Mouse (Mus musculus) thymus, postnatal 10 days (tissue): Measurements from ENCODE around the gene Lingo4.

Experiments used
- DNase-seq, 2 experiments: peaks; one replicate each; pipeline ENCODE4 v3.0.0; 2021; ENCODE audit warnings: low spot score in 2 of 2

Gene Lingo4

GRCm38 (mm10) chr3:94398217-94398616 is at the start of gene Lingo4:
Gene Lingo4 (plus strand): TSS chr3:94398517.
- DNase-seq = peak in 1 of 2 experiments; percentile 4

GRCm38 (mm10) chr3:94360812-94361211 is 37.5 kb upstream of the Lingo4 start:
- DNase-seq = no peak

GRCm38 (mm10) chr3:94362138-94362537 is 36.2 kb upstream of the Lingo4 start, which contains the start of gene C2cd4d:
Gene C2cd4d (plus strand): TSS chr3:94362438.
- no peak for DNase-seq

GRCm38 (mm10) chr3:94363291-94364153 is 34.8 kb upstream of the Lingo4 start:
- no peak for DNase-seq

GRCm38 (mm10) chr3:94364154-94364526 is 34.2 kb upstream of the Lingo4 start:
- no peak for DNase-seq

- DNase-seq = peak; percentile 69 to 82
Measured at GRCm38 (mm10) chr3:94366761-94367160, 31.6 kb upstream of the Lingo4 start.

GRCm38 (mm10) chr3:94367511-94367910 is 30.8 kb upstream of the Lingo4 start:
- DNase-seq = no peak

- peak in 1 of 2 experiments; percentile 31 for DNase-seq
Measured at GRCm38 (mm10) chr3:94368631-94369030, 29.7 kb upstream of the Lingo4 start.

- no peak for DNase-seq
Measured at GRCm38 (mm10) chr3:94369709-94370108, 28.6 kb upstream of the Lingo4 start.

GRCm38 (mm10) chr3:94371637-94372036 is 26.7 kb upstream of the Lingo4 start:
- no peak for DNase-seq

- DNase-seq = no peak
Measured at GRCm38 (mm10) chr3:94372038-94372437, 26.3 kb upstream of the Lingo4 start.

GRCm38 (mm10) chr3:94372641-94373040 is 25.7 kb upstream of the Lingo4 start, which contains the start of gene Rorc:
Gene Rorc (plus strand): TSS chr3:94372794.
- DNase-seq = no peak

GRCm38 (mm10) chr3:94373090-94373489 is 25.2 kb upstream of the Lingo4 start:
- no peak for DNase-seq

- peak; percentile 54 to 62 for DNase-seq
Measured at GRCm38 (mm10) chr3:94373597-94374011, 24.7 kb upstream of the Lingo4 start.

GRCm38 (mm10) chr3:94374636-94375035 is 23.7 kb upstream of the Lingo4 start:
- peak in 1 of 2 experiments; percentile 22 for DNase-seq

GRCm38 (mm10) chr3:94375146-94375545 is 23.2 kb upstream of the Lingo4 start:
- DNase-seq = peak; percentile 28 to 35

GRCm38 (mm10) chr3:94375861-94376260 is 22.5 kb upstream of the Lingo4 start:
- peak; percentile 77 to 78 for DNase-seq

- peak; percentile 97 to 98 for DNase-seq
Measured at GRCm38 (mm10) chr3:94377028-94377923, 21.0 kb upstream of the Lingo4 start.

GRCm38 (mm10) chr3:94379831-94380510 is 18.3 kb upstream of the Lingo4 start:
- peak in 1 of 2 experiments; percentile 26 for DNase-seq

- DNase-seq = peak; percentile 69 to 73
Measured at GRCm38 (mm10) chr3:94382308-94382707, 16.0 kb upstream of the Lingo4 start.

- DNase-seq = peak; percentile 40 to 43
Measured at GRCm38 (mm10) chr3:94383476-94383875, 14.8 kb upstream of the Lingo4 start.

GRCm38 (mm10) chr3:94386671-94387070 is 11.6 kb upstream of the Lingo4 start:
- DNase-seq = peak; percentile 75 to 84
